Mouse (Mus musculus): ENCODE results near the gene Tas2r124. TPM values are rescaled to one million over a fixed set of nuclear protein-coding genes. Genes with fewer than 3 reads are reported as not detected.

Tas2r124 gene
- polyA plus RNA-seq (2014; fragmentation: Illumina TruSeq; extraction: RNeasy Lipid Tissue Mini Kit (QIAGEN cat#74804); ENCODE audit: insufficient read depth, low read depth, low replicate concordance), result not detected

DNA sequence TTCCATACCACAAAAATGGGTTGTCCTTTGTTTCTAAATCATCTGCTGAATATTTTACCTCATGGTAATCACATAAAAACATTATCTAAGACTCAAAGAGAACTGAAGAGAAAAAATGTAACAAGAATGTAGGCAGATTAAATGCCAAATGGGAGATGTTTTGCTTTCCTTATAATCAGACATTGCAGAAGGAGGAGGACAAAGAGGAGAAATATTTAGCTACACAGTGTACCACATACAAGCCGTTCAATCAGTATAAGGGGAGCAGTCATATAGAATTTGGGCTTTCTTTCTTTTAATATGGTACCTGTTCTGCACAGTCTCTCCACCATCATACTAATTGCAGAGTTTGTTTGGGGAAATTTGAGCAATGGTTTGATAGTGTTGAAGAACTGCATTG is at the start of gene Tas2r124:
Tas2r124 (plus strand) TSS at position 301 of the 400 bp plus-strand sequence.

GRCm38 (mm10) chr6:132711828-132712227 is 42.7 kb upstream of the Tas2r124 start, which contains the start of gene Tas2r122:
Gene Tas2r122 (minus strand): TSS chr6:132711928.

GRCm38 (mm10) chr6:132737935-132738334 is 16.6 kb upstream of the Tas2r124 start, which contains the start of gene Tas2r115:
Gene Tas2r115 (minus strand): TSS chr6:132738035.

DNA sequence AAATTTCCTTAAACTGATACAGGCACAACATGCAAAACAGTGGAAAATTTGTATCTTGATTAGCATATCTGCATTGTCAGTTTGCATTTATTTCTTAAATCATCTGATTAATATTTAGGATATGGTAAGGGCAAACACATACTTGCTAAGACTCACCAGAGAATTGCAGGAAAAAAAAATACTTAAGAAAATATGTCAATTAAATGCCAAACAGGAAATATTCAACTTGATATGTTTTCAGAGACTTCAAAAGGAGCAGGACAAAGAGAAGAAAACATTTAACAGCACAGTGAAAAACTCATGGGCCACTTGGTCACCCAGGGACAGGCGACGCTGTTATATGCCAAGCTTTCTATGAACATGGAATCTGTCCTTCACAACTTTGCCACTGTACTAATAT is 7.3 kb downstream of the Tas2r124 start, which contains the start of gene Tas2r102:
Tas2r102 (plus strand) TSS at position 301 of the 400 bp plus-strand sequence.

GRCm38 (mm10) chr6:132778062-132778461 is 23.5 kb downstream of the Tas2r124 start, which contains the start of gene Tas2r136:
Gene Tas2r136 (minus strand): TSS chr6:132778162.

GRCm38 (mm10) chr6:132802518-132802917 is 48.0 kb downstream of the Tas2r124 start, which contains the start of gene Tas2r117:
Gene Tas2r117 (plus strand): TSS chr6:132802818.

Other genes with a start within 250 kb of the Tas2r124 start
- not detected for gene Prh1, start 184.9 kb upstream of the Tas2r124 start, polyA plus RNA-seq (2014; fragmentation: Illumina TruSeq; extraction: RNeasy Lipid Tissue Mini Kit (QIAGEN cat#74804); ENCODE audit: insufficient read depth, low read depth, low replicate concordance)
- not detected for gene Prp2, start 158.8 kb upstream of the Tas2r124 start, polyA plus RNA-seq (2014; fragmentation: Illumina TruSeq; extraction: RNeasy Lipid Tissue Mini Kit (QIAGEN cat#74804); ENCODE audit: insufficient read depth, low read depth, low replicate concordance)
- not detected for gene A630073D07Rik, start 103.2 kb upstream of the Tas2r124 start, polyA plus RNA-seq (2014; fragmentation: Illumina TruSeq; extraction: RNeasy Lipid Tissue Mini Kit (QIAGEN cat#74804); ENCODE audit: insufficient read depth, low read depth, low replicate concordance)
- not detected for gene Tas2r120, start 97.8 kb upstream of the Tas2r124 start, polyA plus RNA-seq (2014; fragmentation: Illumina TruSeq; extraction: RNeasy Lipid Tissue Mini Kit (QIAGEN cat#74804); ENCODE audit: insufficient read depth, low read depth, low replicate concordance)
- gene Tas2r121, start 53.7 kb upstream of the Tas2r124 start, polyA plus RNA-seq (2014; fragmentation: Illumina TruSeq; extraction: RNeasy Lipid Tissue Mini Kit (QIAGEN cat#74804); ENCODE audit: insufficient read depth, low read depth, low replicate concordance), result not detected
- not detected for gene Tas2r122, start 42.8 kb upstream of the Tas2r124 start, polyA plus RNA-seq (2014; fragmentation: Illumina TruSeq; extraction: RNeasy Lipid Tissue Mini Kit (QIAGEN cat#74804); ENCODE audit: insufficient read depth, low read depth, low replicate concordance)
- gene Tas2r115, start 16.7 kb upstream of the Tas2r124 start, polyA plus RNA-seq (2014; fragmentation: Illumina TruSeq; extraction: RNeasy Lipid Tissue Mini Kit (QIAGEN cat#74804); ENCODE audit: insufficient read depth, low read depth, low replicate concordance), result not detected
- not detected for gene Tas2r102, start 7.4 kb downstream of the Tas2r124 start, polyA plus RNA-seq (2014; fragmentation: Illumina TruSeq; extraction: RNeasy Lipid Tissue Mini Kit (QIAGEN cat#74804); ENCODE audit: insufficient read depth, low read depth, low replicate concordance)
- not detected for gene Tas2r136, start 23.4 kb downstream of the Tas2r124 start, polyA plus RNA-seq (2014; fragmentation: Illumina TruSeq; extraction: RNeasy Lipid Tissue Mini Kit (QIAGEN cat#74804); ENCODE audit: insufficient read depth, low read depth, low replicate concordance)
- gene Tas2r117, start 48.1 kb downstream of the Tas2r124 start, polyA plus RNA-seq (2014; fragmentation: Illumina TruSeq; extraction: RNeasy Lipid Tissue Mini Kit (QIAGEN cat#74804); ENCODE audit: insufficient read depth, low read depth, low replicate concordance), result not detected
- not detected for gene Tas2r123, start 92.4 kb downstream of the Tas2r124 start, polyA plus RNA-seq (2014; fragmentation: Illumina TruSeq; extraction: RNeasy Lipid Tissue Mini Kit (QIAGEN cat#74804); ENCODE audit: insufficient read depth, low read depth, low replicate concordance)
- not detected for gene Tas2r116, start 100.7 kb downstream of the Tas2r124 start, polyA plus RNA-seq (2014; fragmentation: Illumina TruSeq; extraction: RNeasy Lipid Tissue Mini Kit (QIAGEN cat#74804); ENCODE audit: insufficient read depth, low read depth, low replicate concordance)
- not detected for gene Tas2r110, start 113.3 kb downstream of the Tas2r124 start, polyA plus RNA-seq (2014; fragmentation: Illumina TruSeq; extraction: RNeasy Lipid Tissue Mini Kit (QIAGEN cat#74804); ENCODE audit: insufficient read depth, low read depth, low replicate concordance)
- gene Tas2r113, start 138.3 kb downstream of the Tas2r124 start, polyA plus RNA-seq (2014; fragmentation: Illumina TruSeq; extraction: RNeasy Lipid Tissue Mini Kit (QIAGEN cat#74804); ENCODE audit: insufficient read depth, low read depth, low replicate concordance), result not detected
- not detected for gene Tas2r125, start 154.9 kb downstream of the Tas2r124 start, polyA plus RNA-seq (2014; fragmentation: Illumina TruSeq; extraction: RNeasy Lipid Tissue Mini Kit (QIAGEN cat#74804); ENCODE audit: insufficient read depth, low read depth, low replicate concordance)
- gene Tas2r129, start 196.4 kb downstream of the Tas2r124 start, polyA plus RNA-seq (2014; fragmentation: Illumina TruSeq; extraction: RNeasy Lipid Tissue Mini Kit (QIAGEN cat#74804); ENCODE audit: insufficient read depth, low read depth, low replicate concordance), result not detected
- gene Tas2r131, start 203.2 kb downstream of the Tas2r124 start, polyA plus RNA-seq (2014; fragmentation: Illumina TruSeq; extraction: RNeasy Lipid Tissue Mini Kit (QIAGEN cat#74804); ENCODE audit: insufficient read depth, low read depth, low replicate concordance), result not detected
- not detected for gene Tas2r109, start 226.2 kb downstream of the Tas2r124 start, polyA plus RNA-seq (2014; fragmentation: Illumina TruSeq; extraction: RNeasy Lipid Tissue Mini Kit (QIAGEN cat#74804); ENCODE audit: insufficient read depth, low read depth, low replicate concordance)